Mouse (Mus musculus): ENCODE data around the gene Gm20388. TPM values are rescaled to one million over a fixed set of nuclear protein-coding genes. Genes with fewer than 3 reads are reported as not detected.

Gm20388 gene
- polyA plus RNA-seq, 1 experiment from 2014 or later, result not detected

DNA sequence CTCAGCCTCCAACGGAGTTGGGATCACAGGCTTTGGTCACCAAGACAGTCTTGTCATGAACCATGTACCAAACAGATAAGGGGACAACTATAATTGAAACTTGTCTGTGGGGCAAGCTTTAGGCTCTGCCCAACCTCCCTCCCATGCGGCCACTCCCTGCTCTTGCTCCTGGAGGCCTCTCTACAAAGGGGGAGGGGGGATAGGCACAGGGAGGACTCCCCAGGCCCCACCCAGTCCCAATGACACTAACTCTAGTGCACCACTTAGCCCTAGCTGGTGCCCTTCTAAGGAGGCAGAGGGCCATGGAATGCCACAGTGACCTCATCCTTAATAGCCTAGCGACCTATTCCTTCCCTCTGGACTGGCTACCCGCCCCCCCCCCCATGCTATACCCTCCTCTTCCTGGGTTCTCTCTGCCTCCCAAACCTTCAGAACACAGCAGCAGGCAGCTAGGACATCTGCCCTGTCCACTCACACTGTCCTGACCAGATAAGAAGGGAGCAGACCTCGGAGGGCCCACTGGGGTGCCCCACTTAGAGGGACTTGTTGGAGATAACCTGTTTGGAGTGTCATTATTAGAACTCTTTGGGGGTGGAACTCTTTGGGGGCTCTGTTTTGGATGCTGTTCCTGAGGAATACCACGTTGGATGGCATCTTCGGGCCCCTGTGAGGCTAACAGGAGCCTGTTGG is 2635.6 kb downstream of the Gm20388 start:
- Histone ChIP-seq H3K27ac (ENCODE audit: low read length) (peak overlapping the region; percentile 82), H3K36me3 (ENCODE audit: control insufficient read depth, insufficient read depth, low read length) (no peaks in the 10 kb centered on the region; the same call in 1 of the 2 replicates), H3K27me3 (ENCODE audit: control insufficient read depth, insufficient read depth, low read depth, low read length) (no peaks in the 10 kb centered on the region), H3K9ac (ENCODE audit: low read length) (peak overlapping the region; percentile 61), H3K4me3 (ENCODE audit: low read length) (no peak overlapping the region), H3K4me2 (ENCODE audit: low read depth, low read length) (no peak overlapping the region; the same call in 1 of the 2 replicates), H3K4me1 (replicated peaks; ENCODE audit: control insufficient read depth, insufficient read depth, low read length) (peaks cover 41% of the 10 kb centered on the region), H3K9me3 (ENCODE audit: control insufficient read depth, low read length) (no peaks in the 10 kb centered on the region)
- no peak for ATAC-seq (ENCODE audit: low read depth)
- 69% methylated on average over 6 of the region's 7 CpGs for WGBS

- ATAC-seq (ENCODE audit: low read depth), result no peak
These were observed 2636.3 kb downstream of the Gm20388 start for GRCm38 (mm10) chr8:122546811-122547453.

DNA sequence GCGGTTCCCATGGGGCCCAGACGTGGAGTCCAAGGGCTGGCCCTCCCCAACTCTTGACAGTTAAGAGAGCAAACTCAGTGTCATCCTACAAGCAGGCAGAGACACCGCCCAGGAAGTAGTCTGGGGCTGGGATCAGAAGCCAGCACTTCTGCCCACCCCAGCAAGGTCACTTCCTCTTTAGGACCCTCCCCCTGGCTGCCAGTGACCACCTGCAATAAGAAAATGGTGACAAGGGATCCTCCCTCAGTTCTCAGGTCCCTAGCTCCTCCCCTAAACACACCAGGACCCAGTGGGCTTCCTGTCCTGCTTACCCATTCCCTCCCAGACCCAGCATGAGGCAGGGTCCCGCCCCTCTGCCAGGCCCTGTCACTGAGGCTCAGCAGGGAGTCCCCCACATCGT is 2637.2 kb downstream of the Gm20388 start:
- Histone ChIP-seq H3K9ac (ENCODE audit: low read length) (peak overlapping the region; percentile 61; the same call in 1 of the 2 replicates), H3K27ac (ENCODE audit: low read length) (peak overlapping the region; percentile 82), H3K27me3 (ENCODE audit: control insufficient read depth, insufficient read depth, low read depth, low read length) (no peaks in the 10 kb centered on the region), H3K36me3 (ENCODE audit: control insufficient read depth, insufficient read depth, low read length) (no peaks in the 10 kb centered on the region; the same call in 1 of the 2 replicates), H3K4me1 (replicated peaks; ENCODE audit: control insufficient read depth, insufficient read depth, low read length) (peaks cover 41% of the 10 kb centered on the region), H3K4me3 (ENCODE audit: low read length) (peak overlapping the region; percentile 12), H3K9me3 (ENCODE audit: control insufficient read depth, low read length) (no peaks in the 10 kb centered on the region), H3K4me2 (ENCODE audit: low read depth, low read length) (peak overlapping the region; percentile 36)
- no peak for ATAC-seq (ENCODE audit: low read depth)
- 30% methylated on average over 5 of the region's 5 CpGs for WGBS

More at GRCm38 (mm10) chr8:122546811-122547453, 2636.3 kb downstream of the Gm20388 start:
- WGBS, result 31% methylated on average over 24 of the region's 24 CpGs
- H3K4me1 ChIP-seq (replicated peaks; ENCODE audit: control insufficient read depth, insufficient read depth, low read length), result peaks cover 41% of the 10 kb centered on the region
- H3K9ac ChIP-seq (ENCODE audit: low read length), result peak overlapping the region; percentile 61
- H3K36me3 ChIP-seq (ENCODE audit: control insufficient read depth, insufficient read depth, low read length), result no peaks in the 10 kb centered on the region; the same call in 1 of the 2 replicates
- H3K4me2 ChIP-seq (ENCODE audit: low read depth, low read length), result peak overlapping the region; percentile 36
- peak overlapping the region; percentile 12 for H3K4me3 ChIP-seq (ENCODE audit: low read length)
- peak overlapping the region; percentile 82 for H3K27ac ChIP-seq (ENCODE audit: low read length)
- H3K27me3 ChIP-seq (ENCODE audit: control insufficient read depth, insufficient read depth, low read depth, low read length), result no peaks in the 10 kb centered on the region
- no peaks in the 10 kb centered on the region for H3K9me3 ChIP-seq (ENCODE audit: control insufficient read depth, low read length)

DNA sequence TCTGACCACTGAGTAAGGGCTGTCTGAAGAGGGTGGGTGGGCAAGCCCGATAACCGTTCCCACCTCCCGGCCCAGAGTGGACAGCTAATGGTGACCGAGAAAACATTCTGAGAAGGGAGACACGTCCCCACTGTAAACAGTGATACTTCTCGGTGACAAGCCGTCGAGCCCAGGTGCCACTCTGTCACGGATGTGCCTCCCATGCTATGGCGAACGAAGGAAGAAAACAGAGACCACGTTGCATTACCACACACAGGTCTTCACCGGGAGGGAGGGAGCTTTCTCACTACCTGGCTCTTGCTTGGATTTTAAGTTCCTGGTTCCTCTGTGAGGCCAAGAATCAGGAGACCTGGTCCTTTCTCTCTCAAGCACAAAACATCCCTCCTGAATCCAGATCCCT is 2637.7 kb downstream of the Gm20388 start:
- no peak for ATAC-seq (ENCODE audit: low read depth)
- Histone ChIP-seq H3K27ac (ENCODE audit: low read length) (no peak overlapping the region), H3K9me3 (ENCODE audit: control insufficient read depth, low read length) (no peaks in the 10 kb centered on the region), H3K4me2 (ENCODE audit: low read depth, low read length) (peak overlapping the region; percentile 36; the same call in 1 of the 2 replicates), H3K36me3 (ENCODE audit: control insufficient read depth, insufficient read depth, low read length) (no peaks in the 10 kb centered on the region; the same call in 1 of the 2 replicates), H3K4me3 (ENCODE audit: low read length) (peak overlapping the region; percentile 0; the same call in 1 of the 2 replicates), H3K4me1 (replicated peaks; ENCODE audit: control insufficient read depth, insufficient read depth, low read length) (peaks cover 41% of the 10 kb centered on the region), H3K9ac (ENCODE audit: low read length) (no peak overlapping the region), H3K27me3 (ENCODE audit: control insufficient read depth, insufficient read depth, low read depth, low read length) (no peaks in the 10 kb centered on the region)
- WGBS, result 52% methylated on average over 13 of the region's 13 CpGs

DNA sequence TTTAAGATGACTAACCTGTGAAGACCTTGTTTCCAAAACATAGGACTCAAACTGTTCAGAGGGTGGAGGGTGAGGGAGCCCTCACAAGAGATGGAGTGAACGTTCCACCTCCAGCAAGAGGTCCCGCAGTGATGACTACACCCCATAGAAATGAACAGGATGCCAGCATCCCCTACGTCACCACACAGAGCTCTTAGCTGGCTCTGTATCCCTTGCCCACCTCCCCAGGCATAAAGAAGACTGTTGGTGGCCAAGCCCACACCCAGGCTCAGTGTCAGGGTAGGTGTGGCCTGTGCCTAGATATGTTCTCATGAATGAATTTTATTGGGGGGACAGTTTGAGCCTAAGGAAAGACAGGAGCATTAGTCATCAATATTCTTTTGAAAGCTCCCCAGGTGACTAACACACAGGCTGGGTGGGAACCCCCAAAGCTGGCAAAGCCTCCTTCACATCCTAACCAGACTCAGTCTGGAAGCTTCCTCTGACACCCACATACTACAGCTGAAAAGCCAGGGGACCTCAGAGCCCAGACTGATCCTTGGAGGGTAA is 2638.3 kb downstream of the Gm20388 start:
- peaks cover 41% of the 10 kb centered on the region for H3K4me1 ChIP-seq (replicated peaks; ENCODE audit: control insufficient read depth, insufficient read depth, low read length)
- WGBS, result 66% methylated on average over 3 of the region's 3 CpGs

GRCm38 (mm10) chr8:122550234-122550994 is 2639.8 kb downstream of the Gm20388 start:
- peak; percentile 62 for ATAC-seq (ENCODE audit: low read depth)
- no peaks in the 10 kb centered on the region for H3K27me3 ChIP-seq (ENCODE audit: control insufficient read depth, insufficient read depth, low read depth, low read length)
- H3K4me1 ChIP-seq (replicated peaks; ENCODE audit: control insufficient read depth, insufficient read depth, low read length), result peaks cover 46% of the 10 kb centered on the region
- H3K27ac ChIP-seq (ENCODE audit: low read length), result peak overlapping the region; percentile 89
- 2% methylated on average over 52 of the region's 52 CpGs for WGBS
- H3K9ac ChIP-seq (ENCODE audit: low read length), result peak overlapping the region; percentile 97
- H3K36me3 ChIP-seq (ENCODE audit: control insufficient read depth, insufficient read depth, low read length), result no peaks in the 10 kb centered on the region
- peak overlapping the region; percentile 81 for H3K4me2 ChIP-seq (ENCODE audit: low read depth, low read length)
- H3K4me3 ChIP-seq (ENCODE audit: low read length), result peak overlapping the region; percentile 81
- H3K9me3 ChIP-seq (ENCODE audit: control insufficient read depth, low read length), result no peaks in the 10 kb centered on the region

More for the DNA sequence above, 2638.3 kb downstream of the Gm20388 start:
- Histone ChIP-seq H3K4me2 (ENCODE audit: low read depth, low read length) (peak overlapping the region; percentile 81), H3K27me3 (ENCODE audit: control insufficient read depth, insufficient read depth, low read depth, low read length) (no peaks in the 10 kb centered on the region), H3K9ac (ENCODE audit: low read length) (peak overlapping the region; percentile 97; the same call in 1 of the 2 replicates), H3K27ac (ENCODE audit: low read length) (no peak overlapping the region; the same call in 1 of the 2 replicates), H3K36me3 (ENCODE audit: control insufficient read depth, insufficient read depth, low read length) (no peaks in the 10 kb centered on the region; the same call in 1 of the 2 replicates), H3K9me3 (ENCODE audit: control insufficient read depth, low read length) (no peaks in the 10 kb centered on the region), H3K4me3 (ENCODE audit: low read length) (peak overlapping the region; percentile 81)
- no peak for ATAC-seq (ENCODE audit: low read depth)

- Histone ChIP-seq H3K4me3 (ENCODE audit: low read length) (peak overlapping the region; percentile 81), H3K9ac (ENCODE audit: low read length) (peak overlapping the region; percentile 97), H3K36me3 (ENCODE audit: control insufficient read depth, insufficient read depth, low read length) (no peaks in the 10 kb centered on the region), H3K27ac (ENCODE audit: low read length) (peak overlapping the region; percentile 89), H3K27me3 (ENCODE audit: control insufficient read depth, insufficient read depth, low read depth, low read length) (no peaks in the 10 kb centered on the region), H3K9me3 (ENCODE audit: control insufficient read depth, low read length) (no peaks in the 10 kb centered on the region), H3K4me2 (ENCODE audit: low read depth, low read length) (peak overlapping the region; percentile 81), H3K4me1 (replicated peaks; ENCODE audit: control insufficient read depth, insufficient read depth, low read length) (peaks cover 42% of the 10 kb centered on the region)
- ATAC-seq (ENCODE audit: low read depth), result peak; percentile 53
- 0% methylated on average over 29 of the region's 43 CpGs for WGBS
These were observed 2640.3 kb downstream of the Gm20388 start for GRCm38 (mm10) chr8:122550995-122551264.

- Histone ChIP-seq H3K4me1 (replicated peaks; ENCODE audit: control insufficient read depth, insufficient read depth, low read length) (peaks cover 40% of the 10 kb centered on the region), H3K36me3 (ENCODE audit: control insufficient read depth, insufficient read depth, low read length) (no peaks in the 10 kb centered on the region), H3K9me3 (ENCODE audit: control insufficient read depth, low read length) (no peaks in the 10 kb centered on the region), H3K9ac (ENCODE audit: low read length) (peak within 1 kb of the TSS; percentile 97), H3K4me2 (ENCODE audit: low read depth, low read length) (peak within 1 kb of the TSS; percentile 81), H3K4me3 (ENCODE audit: low read length) (peak within 1 kb of the TSS; percentile 81), H3K27me3 (ENCODE audit: control insufficient read depth, insufficient read depth, low read depth, low read length) (no peaks in the 10 kb centered on the region), H3K27ac (ENCODE audit: low read length) (peak within 1 kb of the TSS; percentile 89)
- ATAC-seq (ENCODE audit: low read depth), result peak; percentile 92
- WGBS, result 9% methylated on average over 51 of the region's 56 CpGs
These were observed 2640.8 kb downstream of the Gm20388 start, which contains the start of gene Piezo1 for GRCm38 (mm10) chr8:122551265-122552051. Piezo1 (minus strand) TSS chr8:122551329.
